Mouse (Mus musculus) CD4-positive, CD25-positive, alpha-beta regulatory T cell (primary cell): Measurements from ENCODE around the gene 1810043G02Rik. TPM values are rescaled to one million over a fixed set of nuclear protein-coding genes. Genes with fewer than 3 reads are reported as not detected.

ENCODE experiments used
- polyA plus RNA-seq: library from polyadenylated mRNA; unstranded; fragments of 100-300 nt; shearing (Covaris generic); gene quantifications from one replicate; pipeline ENCODE4 v1.2.1, GENCODE M21; 2017

1810043G02Rik gene
- 8.2 TPM for polyA plus RNA-seq

GRCm38 (mm10) chr10:77978351-77979350 lies at the start of gene 1810043G02Rik:
1810043G02Rik (plus strand) TSS chr10:77978524.

GRCm38 (mm10) chr10:77970481-77970880 lies 7.8 kb upstream of the 1810043G02Rik start, which contains the start of gene Trpm2:
Trpm2 (minus strand) TSS chr10:77970563.

GRCm38 (mm10) chr10:78009945-78010293 lies 31.6 kb downstream of the 1810043G02Rik start, which contains the start of gene Pfkl:
Pfkl (minus strand) TSS chr10:78010083.

Other genes with a start within 250 kb of the 1810043G02Rik start
- gene Gm18596, start 235.9 kb upstream of the 1810043G02Rik start, polyA plus RNA-seq: not detected
- gene Gm9736, start 227.2 kb upstream of the 1810043G02Rik start, polyA plus RNA-seq: not detected
- not detected for gene Gm3233, start 218.8 kb upstream of the 1810043G02Rik start, polyA plus RNA-seq
- gene Gm3238, start 207.2 kb upstream of the 1810043G02Rik start, polyA plus RNA-seq: not detected
- gene Gm7138, start 201.6 kb upstream of the 1810043G02Rik start, polyA plus RNA-seq: not detected
- gene Gm3250, start 196.0 kb upstream of the 1810043G02Rik start, polyA plus RNA-seq: not detected
- gene Gm7137, start 190.3 kb upstream of the 1810043G02Rik start, polyA plus RNA-seq: not detected
- gene Gm9639, start 183.4 kb upstream of the 1810043G02Rik start, polyA plus RNA-seq: not detected
- gene Gm19668, start 179.4 kb upstream of the 1810043G02Rik start, polyA plus RNA-seq: not detected
- not detected for gene Gm9507, start 166.7 kb upstream of the 1810043G02Rik start, polyA plus RNA-seq
- not detected for gene Gm2696, start 163.8 kb upstream of the 1810043G02Rik start, polyA plus RNA-seq
- gene Krtap10-4, start 151.4 kb upstream of the 1810043G02Rik start, polyA plus RNA-seq: not detected
- gene Krtap10-10, start 142.6 kb upstream of the 1810043G02Rik start, polyA plus RNA-seq: not detected
- not detected for gene Gm36176, start 131.7 kb upstream of the 1810043G02Rik start, polyA plus RNA-seq
- not detected for gene Gm10318, start 125.7 kb upstream of the 1810043G02Rik start, polyA plus RNA-seq
- not detected for gene Gm3285, start 116.5 kb upstream of the 1810043G02Rik start, polyA plus RNA-seq
- 0.11 TPM for gene Lrrc3, start 76.0 kb upstream of the 1810043G02Rik start, polyA plus RNA-seq
- 0.49 TPM for gene Trpm2, start 8.0 kb upstream of the 1810043G02Rik start, polyA plus RNA-seq
- 69.3 TPM for gene Pfkl, start 31.6 kb downstream of the 1810043G02Rik start, polyA plus RNA-seq
- not detected for gene Dnmt3l, start 63.4 kb downstream of the 1810043G02Rik start, polyA plus RNA-seq
- 0.34 TPM for gene Aire, start 65.1 kb downstream of the 1810043G02Rik start, polyA plus RNA-seq
- gene Icosl, start 90.8 kb downstream of the 1810043G02Rik start, polyA plus RNA-seq: 8.9 TPM
- gene D10Jhu81e, start 191.3 kb downstream of the 1810043G02Rik start, polyA plus RNA-seq: 71.3 TPM
- 28.0 TPM for gene Pwp2, start 206.6 kb downstream of the 1810043G02Rik start, polyA plus RNA-seq